Mouse (Mus musculus) hindbrain, embryonic 15.5 days (tissue): ENCODE results near the gene Hint3. TPM values are rescaled to one million over a fixed set of nuclear protein-coding genes. Genes with fewer than 3 reads are reported as not detected.

ENCODE experiments used
- ATAC-seq: fragments of 200-750 bp; cut with Nextera tagmentation; 2 replicates; pipeline ENCODE4 v1.8.0; 2017; ENCODE audit warnings: low read depth, moderate number of reproducible peaks, moderate TSS enrichment; ENCODE audit not compliant: low FRiP score
- H3K27ac ChIP-seq: fragments of 300-500 bp; sonication (generic); replicated peaks from 2 replicates; pipeline ENCODE4 v1.5.1; 2015; ENCODE audit warnings: mild to moderate bottlenecking, inconsistent platforms
- H3K27me3 ChIP-seq: fragments of 300-500 bp; sonication (generic); 2 replicates; pipeline ENCODE4 v1.6.1; 2015; ENCODE audit warnings: control low read depth, inconsistent platforms
- H3K36me3 ChIP-seq: fragments of 300-500 bp; sonication (generic); 2 replicates; pipeline ENCODE4 v1.6.1; 2015; ENCODE audit warnings: control low read depth, inconsistent platforms
- H3K4me1 ChIP-seq: fragments of 300-500 bp; sonication (generic); replicated peaks from 2 replicates; pipeline ENCODE4 v1.6.1; 2015; ENCODE audit warnings: control low read depth, inconsistent platforms
- H3K4me2 ChIP-seq: fragments of 300-500 bp; sonication (generic); 2 replicates; pipeline ENCODE4 v1.6.1; 2015; ENCODE audit warnings: moderate library complexity, mild to moderate bottlenecking, inconsistent platforms
- H3K4me3 ChIP-seq: fragments of 300-500 bp; sonication (generic); 2 replicates; pipeline ENCODE4 v1.5.1; 2015; ENCODE audit warnings: mild to moderate bottlenecking, inconsistent platforms
- H3K9ac ChIP-seq: fragments of 300-500 bp; sonication (generic); 2 replicates; pipeline ENCODE4 v1.6.1; 2015; ENCODE audit warnings: inconsistent platforms
- H3K9me3 ChIP-seq: fragments of 300-500 bp; sonication (generic); 2 replicates; pipeline ENCODE4 v1.6.1; 2016; ENCODE audit warnings: control low read depth, inconsistent platforms
- WGBS: fragments of 180-500 bp; shearing (Covaris S2); methylation state at CpG from one replicate; pipeline ENCODE4 v1.1.7; 2015; 5-methylcytosine and 5-hydroxymethylcytosine counted together
- polyA plus RNA-seq: library from polyadenylated mRNA; unstranded; fragments of >200 nt; fragmentation: Nextera tagmentation; extraction: Ambion mirVana; gene quantifications from 2 replicates; pipeline ENCODE4 v1.2.1, GENCODE M21; 2015

The Hint3 gene
- polyA plus RNA-seq, 1 experiment from 2014 or later = 17.7 TPM

DNA sequence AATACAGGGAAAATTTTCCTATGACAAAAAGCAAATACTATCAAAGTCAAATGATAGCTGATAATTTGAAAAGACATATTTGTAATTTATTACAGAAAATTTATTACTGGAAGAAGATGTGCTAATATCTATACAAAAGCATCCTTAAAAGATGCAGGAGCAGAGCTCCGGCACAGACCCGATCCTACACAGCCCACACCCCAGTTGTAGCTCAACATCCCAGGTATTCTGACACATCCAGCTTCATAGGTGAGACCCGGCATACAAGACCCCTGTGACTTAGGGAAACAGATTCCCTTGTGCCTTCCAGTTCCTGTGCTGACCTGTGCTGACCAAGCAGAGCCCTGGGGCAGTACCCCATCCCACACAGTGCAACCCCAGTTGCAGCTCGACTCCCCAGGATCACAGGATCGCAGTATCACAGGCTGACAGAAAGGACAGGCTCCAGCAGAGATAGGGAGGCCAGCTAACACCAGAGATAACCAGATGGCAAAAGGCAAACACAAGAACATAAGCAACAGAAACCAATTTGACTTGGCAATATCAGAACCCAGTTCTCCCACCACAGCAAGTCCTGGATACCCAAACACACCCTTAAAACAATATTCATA, 51.7 kb downstream of the Hint3 start:
- WGBS = 97% methylated on average over 5 of the region's 5 CpGs
- peaks cover 8% of the 10 kb centered on the region for H3K36me3 ChIP-seq
- no peak overlapping the region for H3K4me2 ChIP-seq

DNA sequence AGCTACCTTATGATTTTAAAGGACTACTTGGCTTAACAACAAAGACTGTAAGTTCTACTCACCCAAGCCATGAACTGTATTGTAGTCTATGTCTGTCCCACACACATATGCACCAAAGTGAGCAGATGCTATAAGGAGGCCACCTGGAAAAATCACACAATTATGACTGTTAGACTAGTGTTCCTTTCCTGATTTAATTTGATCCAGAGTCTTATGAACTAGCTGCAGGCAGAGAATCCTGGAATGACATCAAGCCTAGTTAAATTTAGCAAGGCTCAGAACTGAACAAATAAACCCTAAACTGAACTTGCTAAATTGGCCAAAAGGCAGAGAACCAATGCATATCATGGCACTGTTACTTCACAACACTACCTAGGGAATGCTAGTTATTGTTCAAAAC, 63.1 kb downstream of the Hint3 start:
- Histone ChIP-seq H3K36me3 (peaks cover 26% of the 10 kb centered on the region), H3K4me2 (no peak overlapping the region), H3K4me3 (no peak overlapping the region), H3K4me1 (no peaks in the 10 kb centered on the region), H3K27ac (no peak overlapping the region), H3K27me3 (no peaks in the 10 kb centered on the region), H3K9ac (no peak overlapping the region), H3K9me3 (no peaks in the 10 kb centered on the region)
- no peak for ATAC-seq

More for the DNA sequence above, 51.7 kb downstream of the Hint3 start:
- Histone ChIP-seq H3K4me1 (no peaks in the 10 kb centered on the region), H3K4me3 (no peak overlapping the region), H3K9ac (no peak overlapping the region), H3K9me3 (no peaks in the 10 kb centered on the region), H3K27me3 (no peaks in the 10 kb centered on the region), H3K27ac (no peak overlapping the region)
- ATAC-seq = no peak

DNA sequence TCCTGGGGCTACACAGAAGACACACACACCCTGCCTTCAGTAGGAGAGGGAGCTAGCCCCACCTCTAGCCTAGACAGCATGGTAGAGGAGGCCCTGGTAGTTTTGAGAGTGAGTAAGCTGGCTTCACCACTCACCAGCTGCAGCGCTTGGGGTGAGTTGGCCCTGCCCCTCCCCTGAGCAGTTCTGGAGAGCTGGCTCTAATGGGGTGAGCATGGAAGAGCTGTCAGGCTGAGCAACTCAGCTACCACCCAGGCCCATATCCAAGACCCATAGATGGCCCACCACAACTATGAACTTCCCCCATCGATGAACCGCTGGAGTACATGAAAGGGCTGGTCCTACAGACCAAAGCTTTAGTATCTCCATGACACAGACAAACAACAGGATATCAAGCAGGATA, 64.8 kb downstream of the Hint3 start:
- Histone ChIP-seq H3K27ac (no peak overlapping the region), H3K4me3 (no peak overlapping the region), H3K27me3 (no peaks in the 10 kb centered on the region), H3K4me2 (no peak overlapping the region), H3K9ac (no peak overlapping the region), H3K36me3 (peaks cover 39% of the 10 kb centered on the region), H3K4me1 (no peaks in the 10 kb centered on the region), H3K9me3 (no peaks in the 10 kb centered on the region)
- ATAC-seq = no peak
- WGBS = 97% methylated on average over 3 of the region's 3 CpGs

Other genes starting within 250 kb of the Hint3 start
- gene Trmt11, start 28.9 kb downstream of the Hint3 start, polyA plus RNA-seq = 20.0 and 21.0 TPM in 2 replicates
- 18.9 and 20.5 TPM in 2 replicates for gene Ncoa7, start 173.7 kb upstream of the Hint3 start, polyA plus RNA-seq
- gene Hey2, start 213.2 kb upstream of the Hint3 start, polyA plus RNA-seq = 5.6 and 6.6 TPM in 2 replicates